Mouse (Mus musculus) urinary bladder, adult 2 months (tissue): ENCODE measurements at regions not wholly inside any gene's neighbourhood (a gene's known extent, or its start where the extent isn't known, plus 50 kb on each side); places are given as distances from the start of the nearest gene placed in this dataset.

Experiments
- DNase-seq: peaks from one replicate; pipeline ENCODE4 v3.0.0; 2022; ENCODE audit warnings: low spot score

DNA sequence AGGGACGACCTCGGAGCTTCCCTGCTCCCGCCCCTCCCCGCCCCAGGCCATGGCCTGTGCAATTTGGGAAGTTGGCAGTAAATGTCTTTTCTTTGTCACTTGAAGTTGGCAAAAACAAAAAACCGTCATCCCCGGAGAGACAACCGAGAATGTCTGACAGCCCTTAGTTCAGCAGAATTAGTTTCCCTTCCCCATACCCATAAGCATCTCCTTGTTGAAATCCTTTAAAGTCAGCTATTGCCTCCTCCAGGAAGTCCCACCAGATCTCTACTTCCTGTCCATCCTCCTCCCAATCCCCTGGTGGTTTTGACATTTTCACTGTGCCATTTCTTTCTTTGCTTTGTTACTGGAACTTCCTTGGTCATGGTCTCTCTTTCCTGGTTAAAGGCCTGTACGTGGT, 54.8 kb downstream of the Foxb1 start:
- DNase-seq: no peak

DNA sequence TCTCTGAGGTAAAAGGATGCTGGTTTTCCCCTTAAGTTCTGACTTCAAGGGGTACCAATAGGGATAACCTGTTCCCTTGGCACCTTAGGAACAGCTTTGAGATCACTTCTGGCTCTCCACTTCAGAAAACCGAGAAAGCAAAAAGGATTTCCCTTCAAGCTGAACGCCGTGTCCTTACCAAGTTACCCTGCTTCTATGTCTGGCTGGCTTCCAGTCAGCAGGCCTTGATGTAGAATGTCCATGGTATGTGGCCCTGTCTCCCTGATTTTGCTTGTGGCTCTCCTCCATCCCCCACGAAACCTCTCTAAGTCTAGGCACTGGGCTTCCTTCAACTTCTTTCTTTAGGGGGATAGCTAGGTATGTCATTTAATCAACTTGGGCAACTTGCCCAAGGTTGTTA, 55.7 kb downstream of the Foxb1 start:
- DNase-seq: no peak

DNA sequence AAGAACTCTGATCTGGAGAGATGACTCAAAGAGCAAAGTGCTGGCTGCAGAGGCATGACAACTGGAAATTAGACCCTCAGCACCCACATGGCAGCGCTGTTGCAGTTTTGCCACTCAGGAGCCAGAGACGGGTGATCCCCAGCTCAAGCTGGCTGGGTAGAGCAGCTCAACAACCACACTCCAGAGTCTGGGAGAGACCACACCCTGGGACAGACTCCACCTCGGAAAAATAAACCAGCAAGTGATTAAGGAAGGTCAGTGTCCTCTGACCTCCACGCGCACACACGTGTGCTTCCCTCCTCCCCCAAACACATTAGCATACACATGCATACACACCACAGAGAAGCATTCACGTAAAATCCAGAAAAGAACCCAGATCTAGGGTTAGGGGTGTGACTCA, 57.0 kb downstream of the Foxb1 start:
- no peak for DNase-seq

- no peak for DNase-seq
Observed at GRCm38 (mm10) chr9:69702156-69702928, 58.4 kb downstream of the Foxb1 start.

GRCm38 (mm10) chr9:69700696-69701095, 60.0 kb downstream of the Foxb1 start:
- DNase-seq: no peak

GRCm38 (mm10) chr9:69691756-69692155, 69.0 kb downstream of the Foxb1 start:
- no peak for DNase-seq

DNA sequence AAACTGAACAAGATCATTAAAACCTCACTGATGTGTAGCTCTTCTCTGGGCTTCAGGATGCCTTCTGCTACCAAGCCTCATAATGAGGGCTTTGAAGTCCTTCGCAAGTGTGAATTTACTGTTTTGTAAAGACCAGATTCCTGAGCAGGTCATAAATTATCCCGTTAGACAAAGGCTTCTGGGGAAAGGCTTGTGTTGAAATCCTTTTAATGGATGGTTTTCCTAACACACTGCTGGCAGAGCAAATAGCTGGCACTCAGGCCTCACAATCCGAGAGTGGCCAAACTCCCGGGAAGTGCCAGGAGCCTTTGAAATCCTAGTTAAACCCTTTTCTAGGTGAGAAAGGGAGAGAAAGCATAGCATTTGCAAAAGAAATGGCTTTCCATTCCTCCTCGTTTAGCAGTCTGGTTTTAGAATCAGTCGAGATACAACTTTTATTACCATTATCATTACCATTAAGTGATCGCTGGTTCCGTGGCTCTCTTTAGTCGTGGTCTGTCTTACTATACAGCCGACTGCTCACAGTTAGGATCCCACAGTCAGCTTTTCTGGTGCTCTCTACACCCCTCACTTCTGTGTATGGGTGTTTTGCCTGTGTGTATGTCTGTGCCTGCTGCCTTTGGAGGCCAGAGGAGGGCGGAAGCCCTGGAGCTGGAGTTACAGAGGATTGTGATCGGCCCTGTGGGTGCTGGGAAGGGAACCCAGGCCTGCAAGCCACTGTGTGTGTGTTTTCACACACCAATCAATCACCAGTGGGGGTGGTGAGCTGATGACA, 73.2 kb downstream of the Foxb1 start:
- DNase-seq: no peak

- DNase-seq: no peak
Observed at GRCm38 (mm10) chr9:69686766-69687165, 74.0 kb downstream of the Foxb1 start.

GRCm38 (mm10) chr9:69685630-69686029, 75.1 kb downstream of the Foxb1 start:
- DNase-seq: no peak

DNA sequence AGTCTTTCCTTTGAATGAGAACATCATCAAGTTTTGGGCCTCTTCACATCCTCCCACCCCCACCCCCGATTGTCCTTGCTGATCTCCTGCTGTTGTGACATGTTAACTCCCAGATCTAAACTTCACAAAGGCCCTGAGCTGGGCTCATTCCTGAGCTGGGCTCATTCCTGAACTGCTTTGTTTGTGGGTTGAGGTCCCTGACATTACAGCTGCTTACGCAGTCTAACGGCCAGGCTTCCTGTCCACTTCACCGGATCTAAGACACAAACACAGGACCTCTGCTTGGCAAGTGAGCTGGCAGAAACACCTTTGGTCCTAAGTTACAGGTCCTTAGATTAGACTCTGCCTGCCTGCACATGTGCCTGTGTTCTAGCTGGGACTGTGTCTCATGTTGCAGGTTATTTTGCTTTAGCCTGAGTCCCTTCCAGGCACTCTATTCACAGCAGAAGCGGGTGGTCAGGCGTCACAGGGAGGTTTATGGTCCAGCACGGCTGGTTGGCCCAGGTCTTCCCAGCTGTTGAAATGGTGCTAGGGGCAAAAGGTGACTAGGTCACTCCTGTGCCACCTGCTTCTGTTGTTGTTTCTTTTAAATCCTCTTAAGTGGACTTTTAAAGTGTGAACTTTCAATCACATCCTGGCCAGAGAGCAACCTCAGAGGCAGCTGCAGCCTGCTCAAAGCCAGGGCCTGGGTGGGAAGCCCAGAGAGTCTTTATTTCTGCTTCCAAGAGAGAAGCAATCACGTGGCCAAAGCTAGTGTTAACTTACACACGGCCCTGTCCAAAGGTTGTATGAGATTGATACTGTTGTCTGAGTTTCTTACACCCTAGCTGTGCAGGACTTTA, 79.1 kb downstream of the Foxb1 start:
- no peak for DNase-seq

DNA sequence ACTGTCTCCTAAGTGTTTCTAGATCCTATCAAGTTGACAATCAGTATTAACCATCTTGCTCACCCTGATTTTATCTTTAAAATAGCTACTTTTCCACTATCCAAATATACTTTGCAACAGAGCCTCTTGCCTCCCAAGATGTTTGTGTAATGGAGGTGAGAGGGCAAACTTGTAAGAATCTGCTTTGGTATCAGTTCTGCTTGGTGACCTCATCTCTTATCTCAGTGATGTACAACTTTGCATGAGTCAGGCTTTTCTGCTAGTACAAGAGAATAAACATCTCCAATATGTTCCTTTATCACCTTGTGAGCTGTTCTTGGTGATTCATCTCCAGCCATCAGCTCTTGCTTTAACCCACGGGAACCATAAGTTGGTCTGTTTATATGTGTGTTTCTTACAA, 82.1 kb downstream of the Foxb1 start:
- no peak for DNase-seq

DNA sequence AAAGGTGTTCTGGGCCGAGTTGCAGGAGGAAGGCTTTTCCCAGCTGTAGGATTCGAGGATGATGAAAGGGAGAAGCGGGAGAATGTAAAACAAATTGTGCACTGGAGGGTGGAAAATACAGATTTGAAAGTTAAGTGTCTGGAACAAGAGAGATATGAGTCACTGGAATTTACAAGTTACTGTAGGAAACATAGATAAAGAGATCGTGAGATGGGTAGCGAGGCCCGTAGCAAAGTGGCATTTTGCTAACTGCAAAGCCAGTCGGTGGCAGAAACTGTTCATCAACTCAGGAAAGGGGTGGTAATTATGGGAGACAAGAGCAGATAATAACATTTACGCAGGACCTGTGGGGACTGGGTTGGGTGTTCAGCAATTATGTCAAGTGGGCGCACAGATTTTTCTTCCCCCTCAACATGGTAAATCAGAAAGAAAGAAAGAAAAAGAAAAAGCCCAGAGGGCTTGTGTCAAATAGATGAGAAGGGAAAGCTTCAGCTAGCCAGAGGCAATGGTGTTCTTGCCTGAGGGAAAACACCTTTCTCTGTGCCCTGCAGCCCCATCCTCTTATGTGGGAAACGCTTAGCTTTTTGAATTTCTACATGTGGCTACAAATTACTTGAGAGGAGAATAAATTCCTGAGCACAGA, 87.2 kb downstream of the Foxb1 start:
- DNase-seq: no peak

- no peak for DNase-seq
Observed at GRCm38 (mm10) chr9:69672657-69673462, 87.9 kb downstream of the Foxb1 start.

DNA sequence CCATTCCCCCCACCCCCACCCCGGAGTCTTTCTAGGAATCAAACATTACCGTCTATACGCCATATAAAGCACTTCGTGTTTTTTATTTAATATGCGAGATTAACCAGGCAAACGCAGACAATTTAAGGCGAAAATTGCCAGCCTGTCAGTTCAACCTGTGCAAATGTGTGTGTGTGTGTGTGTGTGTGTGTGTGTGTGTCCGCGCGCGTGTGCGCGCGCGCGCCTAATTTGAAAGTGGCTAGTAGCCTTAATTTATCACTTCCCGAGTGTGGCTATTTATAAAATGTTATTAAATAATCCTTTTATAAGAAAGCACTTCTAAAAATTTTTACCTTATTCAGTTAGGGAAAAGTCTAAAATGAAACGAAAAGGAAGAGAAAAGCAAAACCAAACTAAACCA, 89.5 kb downstream of the Foxb1 start:
- DNase-seq: no peak

- DNase-seq: no peak
Observed at GRCm38 (mm10) chr9:69670551-69671044, 90.1 kb downstream of the Foxb1 start.

DNA sequence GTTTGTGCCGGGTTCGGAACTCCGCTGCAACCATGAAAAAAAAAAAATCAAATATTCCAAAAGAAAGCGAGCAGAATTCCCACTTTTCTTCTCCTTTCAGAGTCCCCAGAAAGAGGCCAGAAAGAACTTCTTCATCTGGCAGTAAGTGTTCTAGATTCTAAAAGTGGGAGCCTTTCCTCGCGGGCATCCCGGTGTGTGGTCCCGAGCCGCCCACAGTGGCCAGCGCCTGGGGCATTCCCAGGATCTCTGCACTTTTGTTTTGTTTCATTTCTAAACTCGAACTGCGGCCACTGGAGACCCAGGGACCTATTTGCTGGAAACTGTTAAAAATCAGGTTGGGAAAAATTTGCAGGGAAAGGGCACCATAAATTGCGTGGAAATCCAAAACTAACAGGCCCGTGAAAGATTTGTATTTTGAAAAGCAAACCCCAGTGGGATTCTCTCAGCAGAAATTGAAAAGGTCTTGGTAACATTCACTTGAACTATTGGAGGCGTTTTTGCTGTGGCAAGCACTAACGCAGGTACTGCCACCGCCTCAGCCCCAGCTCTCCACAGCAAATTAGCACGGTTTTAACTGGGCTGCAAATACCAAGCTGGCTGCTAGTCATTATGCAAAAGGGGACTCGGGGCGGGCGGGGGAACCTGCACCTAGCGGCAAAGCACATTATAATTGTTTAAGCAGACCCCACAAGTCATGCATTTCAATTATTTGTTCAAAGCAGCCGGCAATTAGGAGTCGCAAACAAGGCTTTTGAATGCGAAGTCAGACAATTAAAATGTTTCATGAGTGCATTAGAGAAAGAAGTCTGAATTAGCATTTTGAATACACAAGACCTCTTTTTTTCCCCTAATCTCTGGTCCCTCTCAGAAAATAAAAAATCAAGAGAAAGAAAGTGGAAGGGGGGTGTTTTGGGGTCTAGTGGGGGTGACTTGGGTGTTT, 90.9 kb downstream of the Foxb1 start:
- DNase-seq: no peak

- DNase-seq: no peak
Observed at GRCm38 (mm10) chr9:69668475-69669090, 92.2 kb downstream of the Foxb1 start.

- DNase-seq: no peak
Observed at GRCm38 (mm10) chr9:69667064-69667533, 93.6 kb downstream of the Foxb1 start.

- DNase-seq: no peak
Observed at GRCm38 (mm10) chr9:69664201-69664600, 96.5 kb downstream of the Foxb1 start.
